Mouse (Mus musculus): Measurements from ENCODE around the gene Clic4. TPM values are rescaled to one million over a fixed set of nuclear protein-coding genes. Genes with fewer than 3 reads are reported as not detected.

Clic4 gene
- total RNA-seq, 4 experiments from 2014 or later, result 16.8 to 27.9 (median 18.1) TPM

DNA sequence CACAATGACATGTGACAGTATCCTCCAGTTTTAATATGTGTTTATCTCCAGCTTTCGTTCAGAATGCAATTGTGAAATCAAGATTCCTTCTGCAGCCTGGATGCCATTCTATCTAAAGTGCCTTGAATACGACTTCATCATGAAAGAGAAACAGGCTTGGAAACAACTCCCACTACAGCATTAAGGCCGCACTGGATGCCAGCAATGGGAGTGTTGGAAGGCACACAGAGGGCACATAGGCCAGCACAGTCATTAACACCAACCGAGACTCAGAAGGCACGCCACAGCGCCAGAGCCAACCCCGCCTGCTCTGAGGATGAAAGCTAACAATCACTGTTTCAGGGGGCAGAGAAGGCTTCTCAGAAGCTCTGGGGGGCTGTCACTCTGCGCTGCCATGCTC, 37.1 kb downstream of the Clic4 start:
- DNase-seq (ENCODE audit: low spot score in 2 of 2), result peak in 1 of 2 experiments; percentile 23

DNA sequence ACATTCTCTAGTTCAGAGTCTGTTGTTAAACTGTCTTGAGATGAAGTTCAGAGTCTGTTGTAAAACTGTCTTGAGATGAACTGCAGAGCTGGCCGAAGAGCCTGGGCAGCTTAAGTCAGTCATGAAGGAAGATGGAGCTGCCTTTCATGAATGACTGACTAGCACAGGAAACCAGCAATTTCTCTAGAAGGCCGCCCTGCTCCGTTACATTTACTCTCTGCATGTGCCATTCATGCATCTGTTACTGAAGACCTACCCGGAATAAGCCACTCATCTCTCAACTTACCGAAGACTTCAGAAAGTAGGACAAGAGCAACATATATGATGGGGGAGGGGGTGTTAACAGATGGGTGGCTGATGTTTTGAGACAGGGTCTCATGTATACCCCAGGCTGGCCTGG, 40.1 kb downstream of the Clic4 start:
- DNase-seq (ENCODE audit: low spot score in 2 of 2), result no peak

DNA sequence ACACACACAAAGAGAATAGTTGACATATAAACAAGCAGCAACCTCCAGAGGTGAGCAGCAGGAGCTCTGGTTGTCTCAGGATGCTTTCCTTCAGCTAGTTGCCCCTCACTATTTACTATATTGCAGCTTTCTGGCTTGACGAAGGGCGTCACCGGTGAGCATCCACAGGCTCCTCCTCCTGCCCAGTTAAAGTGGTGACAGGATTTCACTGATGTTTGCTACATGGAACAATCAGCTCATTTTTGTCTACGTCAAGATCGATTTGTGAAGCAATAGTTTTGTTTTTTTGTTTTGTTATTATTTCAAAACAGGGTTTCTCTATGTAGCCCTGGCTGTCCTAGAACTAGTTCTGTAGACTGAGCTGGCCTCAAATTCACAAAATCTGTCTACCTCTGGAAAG, 41.1 kb downstream of the Clic4 start:
- no peak for DNase-seq (ENCODE audit: low spot score in 2 of 2)

DNA sequence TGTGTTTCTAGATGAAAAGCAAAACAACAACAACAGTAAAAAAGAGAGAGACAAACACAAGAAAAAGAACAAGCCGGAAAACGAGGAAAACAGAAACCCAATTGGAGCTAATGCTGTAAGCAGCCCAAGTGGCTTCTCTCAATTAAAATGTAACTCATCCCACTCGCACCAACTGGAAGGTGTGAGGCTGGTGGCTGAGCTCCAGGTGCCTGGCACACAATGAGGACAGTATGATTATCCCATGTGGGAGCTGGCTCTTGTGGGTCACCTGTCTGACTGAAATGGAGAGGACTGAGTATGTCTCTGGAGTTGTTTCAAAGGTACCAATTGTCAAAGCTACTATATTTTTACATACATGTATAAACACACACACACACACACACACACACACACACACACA, 41.5 kb downstream of the Clic4 start:
- no peak for DNase-seq (ENCODE audit: low spot score in 2 of 2)

DNA sequence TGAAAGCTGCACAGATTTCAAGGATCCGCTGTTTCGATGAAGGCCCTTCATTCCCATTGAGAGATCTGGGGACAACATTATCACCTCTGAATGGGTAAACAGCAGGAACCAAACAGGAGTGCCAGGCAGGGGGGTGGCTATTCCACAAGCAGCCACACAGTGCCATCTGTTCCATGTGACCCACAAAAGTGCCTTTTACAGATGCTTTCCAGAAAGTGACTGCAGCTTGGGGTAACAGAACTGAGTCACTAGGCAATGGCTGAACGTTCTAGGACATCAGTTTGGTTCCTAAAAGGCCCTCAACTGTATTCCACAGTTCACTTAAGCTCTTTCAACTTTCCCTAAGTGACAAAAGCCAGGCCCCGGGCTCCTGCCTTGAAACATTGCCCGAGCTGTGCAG, 42.0 kb downstream of the Clic4 start:
- DNase-seq (ENCODE audit: low spot score in 2 of 2), result no peak

DNA sequence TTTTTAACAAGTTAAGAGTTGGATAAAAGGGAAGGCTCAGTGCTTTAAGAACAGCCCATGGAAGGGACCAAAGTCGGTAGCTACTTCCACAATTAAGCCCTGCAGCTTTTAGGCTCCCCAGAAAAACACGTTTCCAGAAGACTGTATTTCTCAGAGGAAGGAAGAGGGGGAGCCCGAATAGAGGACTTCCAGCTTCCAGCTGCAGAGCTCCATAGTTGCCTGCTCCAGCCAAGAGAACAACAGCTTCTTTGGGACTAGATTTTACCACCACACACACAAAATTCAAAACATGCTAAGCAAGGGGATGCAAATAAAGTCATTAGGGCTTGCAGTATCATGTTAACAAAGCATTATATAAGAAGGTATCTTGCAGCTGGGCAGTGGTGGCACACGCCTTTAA, 42.7 kb downstream of the Clic4 start:
- no peak for DNase-seq (ENCODE audit: low spot score in 2 of 2)

DNA sequence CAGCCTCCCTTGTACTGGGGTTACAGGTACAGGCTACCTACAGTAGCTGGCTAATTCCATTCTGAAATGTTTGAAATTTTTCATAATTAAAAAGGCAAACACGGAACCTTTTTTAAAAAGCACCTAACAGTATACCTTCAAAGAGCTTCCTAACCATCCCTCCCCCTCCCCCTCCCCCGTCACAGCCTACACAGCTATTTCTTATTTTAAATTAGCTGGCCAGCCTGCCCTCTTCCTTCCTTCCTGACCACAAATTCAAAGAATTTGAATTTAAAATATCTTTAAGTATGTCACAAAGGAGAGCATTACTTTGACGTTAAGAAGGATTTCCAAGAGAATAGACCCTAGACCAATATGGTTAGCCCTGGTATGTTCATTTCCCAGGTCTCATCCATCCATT, 44.5 kb downstream of the Clic4 start:
- no peak for DNase-seq (ENCODE audit: low spot score in 2 of 2)

DNA sequence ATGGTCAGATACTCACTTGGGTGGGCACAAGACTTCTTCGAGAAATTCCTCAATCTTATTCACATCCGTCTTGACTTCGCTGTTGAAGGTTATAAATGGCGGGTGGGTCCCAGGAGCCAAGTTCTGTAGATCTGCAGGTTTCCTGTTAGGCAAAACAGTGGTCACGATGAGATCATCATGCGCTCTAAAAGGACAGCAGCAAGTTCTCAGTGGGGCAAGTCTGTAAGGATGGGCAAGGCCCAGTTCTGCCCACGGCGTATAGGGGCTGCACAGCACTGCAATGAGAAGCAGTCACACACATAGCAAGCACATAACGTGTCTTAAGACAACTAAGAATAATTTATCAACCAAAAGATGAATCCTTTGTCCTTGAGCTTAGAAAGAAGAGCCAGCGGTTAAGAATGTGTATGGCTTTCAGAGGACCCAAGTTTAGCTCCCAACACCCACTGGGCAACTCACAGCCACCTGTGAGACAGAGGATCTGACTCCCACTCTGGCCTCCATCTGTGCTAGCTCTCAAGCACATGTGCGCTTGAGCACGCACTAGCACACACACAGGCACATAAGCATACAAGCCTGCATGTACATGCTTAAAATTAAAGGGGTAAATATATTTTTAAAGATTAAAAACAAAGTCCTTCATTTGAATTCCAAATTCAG, 46.5 kb downstream of the Clic4 start:
- no peak for DNase-seq (ENCODE audit: low spot score in 2 of 2)

DNA sequence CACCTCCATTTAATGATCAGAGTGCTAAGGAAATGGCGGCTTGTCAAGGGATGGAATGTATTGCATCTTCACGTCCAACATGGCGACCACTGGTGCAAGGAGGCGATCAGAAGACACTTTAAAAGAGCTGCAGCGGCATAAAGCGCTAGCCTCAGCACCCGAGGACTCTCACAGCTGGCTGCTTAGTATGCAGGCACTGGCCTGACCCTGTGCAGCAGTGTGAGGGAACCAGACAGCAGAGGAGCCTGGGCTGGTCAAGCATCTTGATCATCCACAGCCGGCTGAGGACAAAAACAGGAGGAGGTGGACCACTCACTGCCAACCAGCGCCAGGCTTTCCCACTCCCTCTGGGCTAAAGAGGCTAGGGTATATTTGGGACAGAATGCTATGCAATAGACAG, 48.8 kb downstream of the Clic4 start:
- DNase-seq (ENCODE audit: low spot score in 2 of 2), result no peak

DNA sequence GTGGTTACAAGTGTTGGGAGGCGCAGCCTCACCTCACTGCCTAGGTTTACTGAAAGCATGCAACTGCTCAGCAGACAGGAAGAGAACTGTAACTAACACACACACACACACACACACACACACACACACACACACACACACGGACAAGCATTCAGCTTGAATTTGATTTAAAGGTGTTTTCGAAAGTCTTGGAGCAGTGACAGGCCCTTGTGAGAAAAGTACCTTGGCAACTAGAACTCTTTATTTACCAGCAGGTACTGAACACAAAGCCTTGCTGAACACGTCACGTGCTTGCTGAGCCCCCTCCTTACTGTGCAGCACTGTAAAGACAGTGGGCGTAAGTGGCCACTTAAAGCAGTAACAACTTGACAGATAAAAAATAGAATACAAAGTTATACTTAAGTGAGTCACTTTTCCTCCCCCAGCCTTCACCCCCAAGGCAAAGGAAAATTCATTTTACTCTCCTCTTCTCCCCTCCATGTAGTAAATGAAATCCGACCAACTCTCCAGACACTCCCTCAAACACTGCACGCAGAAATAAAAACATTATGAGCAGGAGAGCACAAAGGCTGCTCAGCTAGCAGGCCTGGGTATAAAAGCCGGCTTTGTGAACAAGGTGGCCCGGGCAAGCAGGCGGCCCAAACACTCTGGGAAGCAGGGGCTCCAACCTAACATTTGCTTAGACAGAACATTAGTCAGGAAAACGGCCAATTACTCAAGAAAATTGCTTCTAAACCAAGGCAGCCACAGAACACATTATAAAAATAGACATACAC, 50.8 kb downstream of the Clic4 start:
- no peak for DNase-seq (ENCODE audit: low spot score in 2 of 2)

DNA sequence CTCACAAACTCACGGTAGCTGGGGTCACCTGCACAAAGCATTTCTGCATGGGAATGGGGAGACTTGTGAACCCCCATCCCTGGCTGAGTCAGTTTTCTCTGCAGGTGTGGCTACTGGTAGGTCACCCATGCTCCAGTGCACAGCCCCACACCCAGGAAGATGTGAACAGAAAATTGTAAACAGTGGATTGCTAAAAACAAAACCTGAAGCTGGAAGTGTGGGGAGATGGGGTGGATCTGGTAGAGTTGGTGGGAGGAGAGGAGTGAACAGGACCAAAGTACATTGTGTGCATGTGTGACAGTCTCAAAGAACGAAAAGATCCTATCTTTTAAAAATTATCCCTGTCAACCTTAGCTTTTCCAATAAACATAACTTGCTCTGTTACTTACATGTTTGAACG, 52.0 kb downstream of the Clic4 start:
- DNase-seq (ENCODE audit: low spot score in 2 of 2), result no peak

DNA sequence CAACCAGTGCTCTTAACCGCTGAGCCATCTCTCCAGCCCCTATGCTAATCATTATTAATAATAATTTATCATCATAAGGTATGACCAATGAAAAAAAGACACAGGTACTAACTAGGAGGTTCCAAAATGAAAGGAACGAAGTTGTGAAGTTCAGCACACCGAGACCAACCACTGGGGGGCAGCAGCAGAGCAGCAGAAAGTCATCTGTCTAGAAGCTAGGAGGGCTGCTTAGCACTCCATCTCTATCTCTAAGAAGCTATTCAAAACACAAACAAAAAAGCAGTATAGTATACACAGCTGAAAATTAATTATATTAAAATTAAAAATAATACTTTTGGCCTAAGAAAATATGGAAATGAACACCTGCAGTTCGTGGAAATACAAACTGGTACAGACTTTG, 53.0 kb downstream of the Clic4 start:
- DNase-seq (ENCODE audit: low spot score in 2 of 2), result peak; percentile 46 to 59

DNA sequence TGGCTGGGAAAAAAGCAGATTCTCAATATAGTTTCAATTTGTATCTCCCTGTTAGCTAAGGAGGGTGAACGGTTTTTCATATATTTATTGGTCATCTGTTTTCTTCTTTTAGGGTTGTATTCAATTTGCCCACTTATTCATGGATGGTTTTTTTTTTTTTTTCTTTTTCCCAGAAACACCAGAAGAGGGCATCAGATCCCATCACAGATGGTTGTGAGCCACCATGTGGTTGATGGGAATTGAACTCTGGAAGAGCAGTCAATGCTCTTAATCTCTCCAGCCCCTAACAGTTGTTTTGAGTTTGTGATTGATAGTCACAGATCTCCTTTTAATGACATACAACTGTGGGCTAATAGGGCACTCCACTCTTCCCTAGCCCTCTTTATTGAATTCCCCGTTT, 62.8 kb downstream of the Clic4 start:
- DNase-seq (ENCODE audit: low spot score in 2 of 2), result no peak

DNA sequence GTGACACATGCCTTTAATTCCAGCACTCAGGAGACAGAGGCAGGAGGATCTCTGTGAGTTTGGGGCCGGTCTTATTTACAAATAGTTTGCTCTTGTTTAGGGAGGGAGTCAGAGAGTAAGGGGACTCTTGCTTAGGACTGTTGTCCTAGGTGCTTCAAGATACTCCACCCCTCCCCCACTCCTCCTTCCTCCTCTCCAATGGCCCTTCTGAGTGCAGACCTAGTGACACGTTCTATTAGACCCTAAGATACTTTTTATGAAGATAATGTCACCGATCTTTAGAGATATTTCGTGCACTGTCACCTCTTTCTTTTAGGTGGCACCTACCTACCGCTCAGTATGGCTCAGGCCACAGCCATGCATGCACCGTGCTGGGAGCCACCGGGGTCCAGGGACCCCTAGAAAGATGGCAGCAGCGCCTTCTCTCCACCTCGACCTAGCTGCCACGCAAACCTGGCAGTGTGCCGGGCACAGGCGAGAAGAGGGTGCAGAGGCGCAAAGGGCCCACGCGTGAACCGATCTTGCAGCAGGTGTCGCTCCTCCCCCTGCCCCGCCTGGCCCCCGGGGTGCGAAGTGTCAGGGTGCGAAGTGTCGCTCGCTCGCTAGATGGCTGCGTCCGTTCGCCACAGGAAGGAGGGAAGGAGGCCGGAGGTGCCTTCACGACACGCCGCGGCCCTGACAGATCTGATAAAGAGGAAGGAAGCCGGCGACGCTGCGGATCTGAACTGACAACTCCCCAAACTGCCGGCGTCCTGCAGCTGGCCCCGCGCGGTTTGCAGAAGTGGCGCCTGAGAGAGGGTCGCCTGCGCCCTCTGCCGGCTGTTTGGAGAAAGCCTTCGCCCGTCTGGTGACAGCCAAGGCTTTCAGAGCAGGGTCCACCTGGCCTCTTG, 66.7 kb downstream of the Clic4 start:
- peak; percentile 41 to 65 for DNase-seq (ENCODE audit: low spot score in 2 of 2)

DNA sequence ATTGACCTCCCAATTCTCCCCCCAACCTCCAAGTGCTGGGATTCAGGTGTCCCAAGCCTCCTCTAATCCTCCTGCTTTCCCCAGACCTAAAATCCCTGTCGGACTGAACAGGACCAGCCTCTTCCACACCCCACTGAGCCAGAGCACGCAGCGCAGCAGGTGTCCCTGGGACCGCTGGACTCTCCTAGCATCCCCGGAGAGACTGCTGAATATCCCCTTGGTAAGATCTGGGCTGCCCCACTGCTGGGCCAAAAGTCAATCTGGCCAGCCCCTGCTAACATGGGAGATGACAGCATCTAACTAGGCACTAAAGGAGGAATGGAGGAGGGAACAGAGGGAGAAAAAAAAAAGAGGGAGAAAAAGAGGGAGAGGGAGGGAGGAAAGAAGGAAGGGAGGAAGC, 67.4 kb downstream of the Clic4 start:
- no peak for DNase-seq (ENCODE audit: low spot score in 2 of 2)

DNA sequence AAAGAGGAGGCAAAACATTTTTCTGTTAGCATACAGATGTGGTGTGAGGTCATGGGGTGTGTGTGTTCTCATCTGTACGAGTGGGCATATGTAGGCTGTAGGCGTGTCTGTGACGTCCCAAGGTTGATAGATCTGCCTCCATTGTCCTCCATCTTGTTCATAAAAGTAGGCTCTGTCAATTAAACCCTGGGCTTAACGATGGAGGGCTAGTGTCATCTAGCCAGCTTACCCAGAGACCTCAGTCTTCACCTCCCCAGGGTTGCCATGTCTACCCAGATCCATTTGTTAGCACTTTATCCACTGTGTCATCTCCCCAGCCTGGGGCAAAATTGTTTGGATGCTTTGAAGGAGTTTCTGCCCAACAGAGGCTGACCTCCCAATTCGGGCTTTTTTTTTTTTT, 67.9 kb downstream of the Clic4 start:
- DNase-seq (ENCODE audit: low spot score in 2 of 2), result no peak

DNA sequence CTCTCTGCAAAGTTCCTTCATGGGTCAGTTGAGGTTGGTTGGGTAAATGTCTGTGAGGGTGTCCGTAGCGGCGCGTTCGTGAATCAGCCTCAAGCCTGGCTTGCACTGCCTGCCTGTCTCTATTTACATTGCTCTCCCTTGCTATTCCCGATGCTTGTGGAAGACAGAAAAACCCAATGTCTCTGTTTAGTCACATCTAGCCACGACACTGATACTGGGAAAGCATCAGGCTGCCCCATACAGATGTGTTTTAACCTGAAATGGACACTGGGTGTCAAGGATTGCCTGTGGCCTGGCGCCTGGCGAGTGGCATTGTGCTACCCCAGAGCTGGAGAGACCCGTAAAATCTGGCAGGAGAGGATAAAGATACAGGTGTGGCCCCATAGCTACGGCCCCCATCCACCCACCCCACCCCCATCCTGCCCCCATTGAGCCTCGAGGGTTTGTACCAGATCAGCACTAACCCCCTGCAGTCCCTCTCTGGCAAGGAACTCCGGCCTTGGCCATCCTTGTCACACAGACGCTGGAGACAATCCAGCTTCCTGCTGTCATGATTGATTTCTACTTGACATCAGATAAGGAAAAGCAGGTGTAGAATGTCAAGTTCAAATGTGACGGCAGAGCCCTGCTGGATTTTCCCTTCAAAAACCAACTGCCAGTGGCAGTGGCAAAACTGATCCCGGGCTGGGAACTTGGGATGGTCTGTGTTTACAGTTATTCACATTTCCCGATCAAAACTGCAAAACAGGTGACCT, 68.6 kb downstream of the Clic4 start:
- no peak for DNase-seq (ENCODE audit: low spot score in 2 of 2)

DNA sequence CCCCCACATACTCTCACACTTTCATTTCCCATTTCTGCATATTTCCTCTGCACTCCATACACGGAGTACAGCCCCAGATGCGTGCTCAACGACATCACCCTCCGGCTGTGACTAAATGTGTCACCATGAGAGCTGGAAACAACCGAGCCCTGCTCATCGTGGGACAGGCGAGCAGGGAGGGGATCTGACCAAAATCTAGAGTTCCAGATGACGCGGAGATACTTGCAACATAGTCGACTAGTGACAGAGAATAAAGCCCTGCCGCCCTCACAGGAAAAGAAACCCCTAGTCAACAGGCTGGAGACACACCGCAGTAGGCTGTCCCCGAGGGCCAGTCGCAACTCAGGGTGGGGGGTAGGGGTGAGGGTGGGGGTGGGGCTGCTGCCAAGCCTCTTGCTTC, 69.3 kb downstream of the Clic4 start:
- DNase-seq (ENCODE audit: low spot score in 2 of 2), result no peak

DNA sequence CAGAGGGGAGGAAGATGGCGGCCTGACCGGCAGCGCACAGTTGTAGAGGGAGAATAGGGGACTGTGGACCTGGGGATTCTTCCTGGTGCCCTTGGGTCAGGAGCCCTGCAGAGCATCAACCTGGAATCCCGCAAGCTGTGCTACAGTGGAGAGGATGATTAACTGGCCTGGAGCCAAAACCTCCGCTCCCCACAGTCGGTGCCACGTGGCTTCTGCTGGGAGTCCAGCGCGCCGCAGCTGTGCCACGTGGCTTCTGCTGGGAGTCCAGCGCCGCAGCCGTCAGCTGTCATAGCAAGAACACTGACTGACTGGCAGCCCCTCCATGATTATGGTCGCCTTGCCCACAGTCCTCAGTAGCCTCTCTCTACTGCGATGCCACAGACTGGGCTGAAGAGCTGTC, 70.8 kb downstream of the Clic4 start:
- no peak for DNase-seq (ENCODE audit: low spot score in 2 of 2)

DNA sequence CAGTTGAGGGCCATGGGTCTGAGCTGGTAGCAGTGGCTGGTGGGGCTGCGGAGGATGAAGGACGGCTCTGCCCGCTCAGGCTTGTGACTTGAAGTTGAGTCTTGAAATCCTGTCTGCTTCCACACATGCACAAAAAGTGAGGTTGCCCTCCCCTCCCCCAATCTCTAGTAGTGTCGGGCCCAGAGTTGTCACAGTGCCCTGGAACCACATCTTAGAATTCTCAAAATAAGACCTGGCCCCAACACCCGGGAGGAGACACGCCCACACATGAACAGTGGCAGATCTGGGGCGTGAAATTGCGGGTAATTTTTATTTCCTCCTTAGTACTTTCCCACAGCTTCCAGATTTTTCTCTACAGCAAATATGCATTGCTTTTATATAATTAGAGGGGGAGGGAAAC, 74.8 kb downstream of the Clic4 start:
- no peak for DNase-seq (ENCODE audit: low spot score in 2 of 2)

DNA sequence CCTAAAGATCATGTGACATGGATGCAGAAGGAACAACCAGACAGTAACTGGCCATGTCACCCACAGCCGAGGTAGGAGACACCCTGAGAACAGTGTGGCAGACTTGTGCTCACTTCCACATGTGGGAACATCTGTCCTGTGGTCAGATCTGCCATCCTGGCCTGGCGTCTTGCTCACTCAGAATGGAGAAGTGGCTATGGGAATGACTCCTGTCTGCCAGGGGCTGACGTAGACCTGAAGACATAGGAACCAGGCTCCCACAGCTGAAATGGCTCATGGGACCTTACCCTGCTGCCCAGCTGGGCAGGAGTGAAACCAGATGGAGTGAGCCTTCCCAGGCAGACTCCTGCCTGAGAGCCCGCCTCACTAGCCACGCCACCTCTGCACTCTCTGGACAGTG, 79.8 kb downstream of the Clic4 start:
- no peak for DNase-seq (ENCODE audit: low spot score in 2 of 2)

DNA sequence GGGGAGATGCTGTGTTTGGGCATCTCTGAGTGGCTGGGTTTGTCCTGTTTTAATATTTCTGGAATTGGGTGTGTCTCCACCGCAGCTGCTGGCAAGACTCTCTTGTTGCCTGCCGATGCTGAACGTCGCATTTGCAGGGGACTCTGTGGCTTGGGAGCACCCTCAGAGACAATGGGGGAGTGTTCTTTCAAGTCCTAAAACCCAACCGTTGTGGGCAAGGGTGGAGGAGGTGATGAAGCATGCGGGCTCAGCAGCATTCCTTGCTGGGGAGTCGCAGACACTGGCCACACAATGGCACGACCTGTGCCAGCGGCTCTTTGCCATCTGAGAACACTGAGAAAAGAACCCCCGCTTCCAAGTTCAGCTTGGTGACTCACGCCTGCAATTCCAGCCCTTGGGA, 81.0 kb downstream of the Clic4 start:
- no peak for DNase-seq (ENCODE audit: low spot score in 2 of 2)
